Mouse (Mus musculus): Measurements from ENCODE around the gene Kiss1.

DNA sequence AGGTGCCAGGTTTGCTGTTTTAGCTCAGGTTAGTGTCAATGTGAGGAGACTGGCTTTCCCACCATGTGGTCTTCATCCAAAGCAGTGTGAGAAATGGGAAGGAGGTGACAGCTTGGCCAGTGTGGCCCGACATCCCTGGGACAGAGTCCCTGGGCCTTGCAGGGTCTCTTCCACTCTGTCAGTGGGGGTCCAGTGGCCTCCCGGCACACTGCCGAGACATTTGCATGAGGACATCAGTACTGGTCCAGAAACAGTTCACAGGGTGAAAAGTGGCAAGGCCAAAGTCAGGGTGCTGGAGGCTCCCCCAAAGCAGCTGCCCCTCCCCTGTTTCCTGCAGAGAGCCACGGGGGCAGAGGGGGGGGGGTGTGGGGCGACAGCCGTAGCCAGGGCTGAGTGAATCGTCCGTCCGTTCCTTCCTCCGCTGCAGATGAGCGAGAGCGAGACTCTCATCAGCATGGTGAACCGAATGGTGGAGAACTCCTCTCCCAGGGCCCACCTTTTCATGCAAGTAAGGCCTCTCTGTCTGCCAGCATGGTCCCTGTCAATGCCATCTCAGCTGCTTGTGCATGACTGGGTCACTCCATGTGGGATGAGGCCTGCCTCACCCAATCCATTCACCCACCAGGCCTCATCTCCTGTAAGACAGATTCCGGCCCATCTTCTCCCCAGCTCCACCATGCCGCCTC lies 42.6 kb upstream of the Kiss1 start:
- no peak for TF ChIP-seq CTCF (IDR thresholded peaks at IDR 0.05; ENCODE audit: control insufficient read depth, insufficient read depth, insufficient read length)
- no peak for TF ChIP-seq MAX (IDR thresholded peaks at IDR 0.05)
- TF ChIP-seq MYOD1 (IDR thresholded peaks at IDR 0.05; ENCODE audit: control insufficient read depth, insufficient read length, low read depth), result no peak
- no peak for TF ChIP-seq CEBPB (IDR thresholded peaks at IDR 0.05; ENCODE audit: low read depth)

Data from C2C12 (cell line).